Mouse (Mus musculus) heart, adult 2 months (tissue): Measurements from ENCODE around the gene Srrd.

ENCODE experiments used
- CTCF ChIP-seq: fragments of 200-600 bp; IDR thresholded peaks from 2 replicates; pipeline ENCODE4 v1.8.1; 2022; ENCODE audit warnings: antibody characterized with exemption, mild to moderate bottlenecking, moderate library complexity
- EP300 ChIP-seq: fragments of 200-500 bp; IDR thresholded peaks from 2 replicates; pipeline ENCODE4 v1.6.1; 2011; ENCODE audit warnings: low read depth, low read length, control low read depth; ENCODE audit not compliant: insufficient read depth

DNA sequence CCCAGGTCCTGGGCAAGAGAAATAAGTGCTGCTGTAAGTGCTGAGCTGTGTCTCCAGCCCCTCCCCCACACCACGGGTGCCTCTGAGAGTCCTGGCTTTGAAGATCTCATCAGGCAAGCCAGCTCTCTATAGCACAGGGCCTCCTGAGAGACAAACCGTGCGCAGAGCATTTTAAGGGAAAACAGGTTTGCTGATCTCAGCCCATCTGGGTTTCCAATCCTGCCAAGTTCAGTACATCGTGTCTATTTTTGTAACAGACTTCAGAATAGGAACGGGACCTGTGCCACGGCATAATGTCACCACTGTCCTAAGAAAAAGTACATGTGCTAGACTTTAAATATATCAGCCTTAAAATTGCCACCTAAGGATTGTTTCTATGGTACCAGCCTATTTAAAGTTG lies 21.9 kb downstream of the Srrd start:
- TF ChIP-seq EP300, result no peak
- no peak for TF ChIP-seq CTCF
